ENCODE assay signal across 8 mouse cellular contexts in the genomic region with DNA sequence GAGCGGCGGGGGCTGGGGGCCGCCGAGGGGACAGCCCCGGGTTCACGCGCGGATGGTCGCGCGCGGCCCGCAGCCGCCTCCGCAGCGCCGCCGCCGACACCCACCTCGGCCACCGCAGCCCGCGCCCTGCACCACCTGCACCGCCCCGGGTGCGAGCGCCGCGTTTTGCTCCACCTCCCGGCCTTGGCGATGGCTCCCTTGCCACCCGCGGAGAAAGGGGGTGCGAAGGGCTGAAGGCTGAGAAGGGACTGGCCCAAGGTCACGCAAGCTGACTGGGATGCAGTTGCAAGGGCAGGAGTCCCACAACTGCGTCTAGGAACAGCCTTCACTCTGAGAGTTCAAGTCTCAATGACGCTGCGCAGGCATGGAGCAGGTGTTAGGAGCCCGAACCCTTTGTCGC. TPM values are rescaled to one million over a fixed set of nuclear protein-coding genes. Genes with fewer than 3 reads are reported as not detected.
DNase-seq lines count a peak whose midpoint lies in the region; ATAC-seq and TF ChIP-seq lines count a peak whose summit lies in the region.

No protein-coding gene starts in this region.

- no peak for TF ChIP-seq CTCF in cerebellum, adult 2 months (IDR thresholded peaks at IDR 0.05; ENCODE audit: borderline replicate concordance, insufficient read depth, low read depth, low read length)

- no peak overlapping the region for H3K27ac ChIP-seq in cerebellum, adult 2 months (ENCODE audit: insufficient read depth, low read length)
- H3K27ac ChIP-seq in liver, embryonic 12.5 days: peak overlapping the region; percentile 76

- DNase-seq in cerebellum, adult 2 months: peak in 1 of 2 experiments; percentile 52
- DNase-seq in cerebellum, adult 9-10 months: no peak
- DNase-seq in right cerebral cortex, postnatal 4 days: peak; percentile 44
- DNase-seq in right cerebral cortex, adult 18-20 months: no peak
- peak; percentile 29 to 33 for DNase-seq in heart, postnatal 10 days
- peak; percentile 81 for DNase-seq in ovary, postnatal 36 days (ENCODE audit: low spot score)
- DNase-seq in MN1 (ENCODE audit: low spot score): no peak

- peak overlapping the region; percentile 75 for H3K9ac ChIP-seq in liver, embryonic 12.5 days

- no peaks in the 10 kb centered on the region for H3K27me3 ChIP-seq in cerebellum, adult 2 months (ENCODE audit: control insufficient read depth, insufficient read depth, low read length)
- H3K27me3 ChIP-seq in liver, embryonic 12.5 days (replicated peaks): no peaks in the 10 kb centered on the region

- H3K4me3 ChIP-seq in cerebellum, adult 2 months (replicated peaks; ENCODE audit: insufficient read depth, low read depth, low read length): peak overlapping the region; percentile 46
- peak overlapping the region; percentile 66 for H3K4me3 ChIP-seq in liver, embryonic 12.5 days

- peak; percentile 33 for ATAC-seq in liver, embryonic 12.5 days

- H3K36me3 ChIP-seq in liver, embryonic 12.5 days: peaks cover 22% of the 10 kb centered on the region

- H3K9me3 ChIP-seq in liver, embryonic 12.5 days (replicated peaks): no peaks in the 10 kb centered on the region

- intact Hi-C loops in heart, postnatal 10 days (cut with DNase I): no loop called here

- 8% methylated on average over 40 of the region's 40 CpGs for WGBS in cerebellum, adult 2 months
- WGBS in liver, embryonic 12.5 days (ENCODE audit: insufficient replicate concordance): 2% methylated on average over 40 of the region's 40 CpGs

- H3K4me1 ChIP-seq in cerebellum, adult 2 months (ENCODE audit: control insufficient read depth, insufficient read depth, low read length): peaks cover 16% of the 10 kb centered on the region
- H3K4me1 ChIP-seq in liver, embryonic 12.5 days: peaks cover 48% of the 10 kb centered on the region

- H3K4me2 ChIP-seq in liver, embryonic 12.5 days: peak overlapping the region; percentile 98

- no peak for TF ChIP-seq POLR2A in cerebellum, adult 2 months (IDR thresholded peaks at IDR 0.05; ENCODE audit: borderline replicate concordance, insufficient read depth, low read length)

RNA-seq across cellular contexts. Expression of gene Prdm11, which starts 30.9 kb away (rescaled TPM):
- 10.3 and 11.3 TPM in 2 replicates for polyA plus RNA-seq in cerebellum, adult 2 months (2012; rRNA removed)
- 10 to 100 TPM; 20.9 to 21.8 TPM for total RNA-seq in heart, postnatal 10 days (2021)
- polyA plus RNA-seq in liver, embryonic 12.5 days (2016; fragmentation: Nextera tagmentation; extraction: Ambion mirVana): 8.0 and 9.2 TPM in 2 replicates

Comparison
In these comparisons a context has a peak if more than half of its experiments do, and no peak if none do; other contexts are left out.
1. DNase-seq: peak in right cerebral cortex, postnatal 4 days (single experiment), heart, postnatal 10 days (2 of 2) and ovary, postnatal 36 days (single experiment); none in cerebellum, adult 9-10 months (single experiment), right cerebral cortex, adult 18-20 months (single experiment) and MN1 (single experiment).